Mouse (Mus musculus) lung, postnatal 0 days (tissue): ENCODE results near the gene Homer2.

Source experiments
- CTCF ChIP-seq: IDR thresholded peaks from 2 replicates; pipeline ENCODE4 v1.5.1; 2016; ENCODE audit warnings: antibody characterized with exemption, mild to moderate bottlenecking
- EP300 ChIP-seq: IDR thresholded peaks from 2 replicates; pipeline ENCODE4 v1.6.1; 2016; ENCODE audit warnings: antibody characterized with exemption, mild to moderate bottlenecking, control low read depth

DNA sequence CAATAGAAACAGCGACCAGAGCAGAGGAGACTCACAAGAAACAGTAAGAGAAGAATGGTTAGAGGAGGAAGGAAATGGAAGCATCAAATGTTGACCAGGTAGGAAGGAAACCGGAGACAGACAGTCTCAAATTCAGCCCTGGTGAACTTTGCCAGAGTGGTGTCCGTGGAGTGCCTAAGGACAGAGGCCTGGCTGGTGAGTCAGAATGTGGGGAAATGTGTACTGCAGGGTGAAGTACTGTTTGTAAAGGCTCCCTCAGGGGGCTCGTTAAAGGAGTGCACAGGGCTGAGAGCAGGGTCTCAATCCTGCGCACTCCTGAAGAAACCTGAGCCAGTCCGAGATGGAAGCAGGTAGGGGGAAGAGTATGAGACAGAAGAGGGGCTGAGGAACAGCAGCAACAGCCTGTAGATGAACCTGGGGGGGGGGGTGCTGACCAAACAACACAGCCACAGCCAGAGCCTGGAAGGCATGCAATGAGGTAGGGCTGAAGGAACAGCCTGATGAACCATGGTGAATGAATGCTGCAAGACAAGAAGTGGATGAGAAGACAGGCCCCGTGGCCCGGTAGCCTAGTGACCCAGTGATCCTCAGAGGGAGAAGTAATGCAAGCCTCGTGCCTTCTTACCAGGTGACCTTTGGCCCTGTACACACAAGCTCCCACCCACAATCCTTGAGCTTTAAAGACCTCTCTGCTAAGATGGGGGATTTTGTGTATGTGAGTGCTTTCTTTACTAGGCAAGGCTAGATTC is 28.1 kb upstream of the Homer2 start:
- TF ChIP-seq CTCF, result no peak
- no peak for TF ChIP-seq EP300
